Mouse (Mus musculus) cerebellum, adult 2 months (tissue): ENCODE results near the gene Ski. TPM values are rescaled to one million over a fixed set of nuclear protein-coding genes. Genes with fewer than 3 reads are reported as not detected.

Experiments used
- DNase-seq, 2 experiments: peaks; one replicate each; pipeline ENCODE4 v3.0.0; 2021
- H3K27ac ChIP-seq: fragments of 200-500 bp; 2 replicates; pipeline ENCODE4 v1.5.1; 2012; ENCODE audit warnings: low read length, control low read depth, inconsistent platforms; ENCODE audit not compliant: insufficient read depth
- H3K27me3 ChIP-seq: fragments of 200-500 bp; 2 replicates; pipeline ENCODE4 v1.6.1; 2012; ENCODE audit warnings: inconsistent platforms, mild to moderate bottlenecking, low read length, moderate library complexity; ENCODE audit not compliant: control insufficient read depth, insufficient read depth
- H3K4me1 ChIP-seq: fragments of 200-500 bp; 2 replicates; pipeline ENCODE4 v1.6.1; 2011; ENCODE audit warnings: low read length; ENCODE audit not compliant: control insufficient read depth, insufficient read depth
- H3K4me3 ChIP-seq: fragments of 200-500 bp; replicated peaks from 2 replicates; pipeline ENCODE3; 2011; ENCODE audit warnings: mild to moderate bottlenecking, low read depth, low read length, control low read depth; ENCODE audit not compliant: insufficient read depth
- CTCF ChIP-seq: fragments of 200-500 bp; IDR thresholded peaks from 2 replicates; pipeline ENCODE4 v1.5.1; 2011; ENCODE audit warnings: low read depth, mild to moderate bottlenecking, control low read depth, low read length, moderate library complexity, borderline replicate concordance; ENCODE audit not compliant: insufficient read depth
- POLR2A ChIP-seq: fragments of 200-500 bp; IDR thresholded peaks from 2 replicates; pipeline ENCODE4 v1.6.1; 2011; ENCODE audit warnings: low read length, control low read depth, borderline replicate concordance; ENCODE audit not compliant: insufficient read depth
- WGBS: fragments of 180-500 bp; shearing (Covaris S2); methylation state at CpG from one replicate; pipeline ENCODE4 v1.1.7; 2018; 5-methylcytosine and 5-hydroxymethylcytosine counted together
- polyA plus RNA-seq: library from polyadenylated mRNA; depleted of rRNA; stranded (reverse); fragments of >200 nt; gene quantifications from 2 replicates; pipeline ENCODE4 v1.2.3, GENCODE M21; 2012

The Ski gene
- polyA plus RNA-seq, 1 experiment = 87.2 TPM

- H3K27ac ChIP-seq = no peak overlapping the region
- TF ChIP-seq POLR2A = no peak
- no peak for TF ChIP-seq CTCF
- H3K4me3 ChIP-seq = no peak overlapping the region
- DNase-seq = peak; percentile 59 to 67
- 31% methylated on average over 16 of the region's 16 CpGs for WGBS
- no peaks in the 10 kb centered on the region for H3K27me3 ChIP-seq
- H3K4me1 ChIP-seq = peaks cover 7% of the 10 kb centered on the region
These were observed 99.8 kb downstream of the Ski start for GRCm38 (mm10) chr4:155122444-155123040.

- no peak overlapping the region for H3K4me3 ChIP-seq
- no peak overlapping the region for H3K27ac ChIP-seq
- no peak for DNase-seq
- WGBS = 70% methylated on average over 6 of the region's 6 CpGs
- peaks cover 7% of the 10 kb centered on the region for H3K4me1 ChIP-seq
- TF ChIP-seq CTCF = no peak
- no peak for TF ChIP-seq POLR2A
- no peaks in the 10 kb centered on the region for H3K27me3 ChIP-seq
These were observed 100.4 kb downstream of the Ski start for GRCm38 (mm10) chr4:155121915-155122443.

GRCm38 (mm10) chr4:155121222-155121621 lies 101.2 kb downstream of the Ski start:
- DNase-seq = no peak
- no peak overlapping the region for H3K27ac ChIP-seq
- TF ChIP-seq POLR2A = no peak
- TF ChIP-seq CTCF = no peak
- H3K4me3 ChIP-seq = no peak overlapping the region
- peaks cover 8% of the 10 kb centered on the region for H3K4me1 ChIP-seq
- 72% methylated on average over 6 of the region's 6 CpGs for WGBS
- H3K27me3 ChIP-seq = no peaks in the 10 kb centered on the region

DNA sequence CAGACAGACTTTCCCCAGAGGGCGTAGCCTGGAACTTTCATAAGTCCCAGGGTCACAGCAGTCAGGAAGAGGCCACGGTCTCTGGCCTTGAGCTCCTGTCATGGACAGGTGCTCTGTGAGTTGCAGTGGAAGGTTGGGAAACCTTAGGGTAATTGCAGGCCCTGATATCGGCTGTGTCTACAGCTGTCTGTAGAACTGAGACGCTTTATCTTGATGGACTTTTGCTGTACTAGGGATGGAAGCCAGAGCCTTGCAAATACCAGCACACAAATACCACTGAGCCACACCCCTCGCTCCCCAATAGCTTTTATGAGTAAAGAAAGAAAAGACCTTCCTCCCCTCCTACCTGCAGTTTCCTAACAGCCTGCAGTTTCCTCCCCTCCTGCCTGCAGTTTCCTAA lies 101.8 kb downstream of the Ski start:
- TF ChIP-seq CTCF (no peak), POLR2A (no peak)
- H3K27ac ChIP-seq = no peak overlapping the region
- H3K4me3 ChIP-seq = no peak overlapping the region
- H3K4me1 ChIP-seq = peaks cover 12% of the 10 kb centered on the region
- DNase-seq = no peak
- no peaks in the 10 kb centered on the region for H3K27me3 ChIP-seq
- 96% methylated on average over 5 of the region's 5 CpGs for WGBS

GRCm38 (mm10) chr4:155120038-155120437 lies 102.4 kb downstream of the Ski start:
- H3K4me3 ChIP-seq = no peak overlapping the region
- 88% methylated on average over 7 of the region's 7 CpGs for WGBS
- H3K27ac ChIP-seq = no peak overlapping the region
- H3K4me1 ChIP-seq = peaks cover 12% of the 10 kb centered on the region
- TF ChIP-seq POLR2A (no peak), CTCF (no peak)
- no peak for DNase-seq
- no peaks in the 10 kb centered on the region for H3K27me3 ChIP-seq

GRCm38 (mm10) chr4:155118278-155118677 lies 104.1 kb downstream of the Ski start:
- Histone ChIP-seq H3K4me1 (peaks cover 12% of the 10 kb centered on the region), H3K27me3 (no peaks in the 10 kb centered on the region), H3K4me3 (no peak overlapping the region), H3K27ac (no peak overlapping the region)
- DNase-seq = no peak
- TF ChIP-seq POLR2A (no peak), CTCF (no peak)
- WGBS = 86% methylated on average over 10 of the region's 10 CpGs

GRCm38 (mm10) chr4:155117396-155117978 lies 104.9 kb downstream of the Ski start:
- Histone ChIP-seq H3K27ac (no peak overlapping the region), H3K4me3 (no peak overlapping the region), H3K4me1 (peaks cover 12% of the 10 kb centered on the region), H3K27me3 (no peaks in the 10 kb centered on the region)
- 90% methylated on average over 6 of the region's 6 CpGs for WGBS
- no peak for TF ChIP-seq POLR2A
- TF ChIP-seq CTCF = no peak
- no peak for DNase-seq

DNA sequence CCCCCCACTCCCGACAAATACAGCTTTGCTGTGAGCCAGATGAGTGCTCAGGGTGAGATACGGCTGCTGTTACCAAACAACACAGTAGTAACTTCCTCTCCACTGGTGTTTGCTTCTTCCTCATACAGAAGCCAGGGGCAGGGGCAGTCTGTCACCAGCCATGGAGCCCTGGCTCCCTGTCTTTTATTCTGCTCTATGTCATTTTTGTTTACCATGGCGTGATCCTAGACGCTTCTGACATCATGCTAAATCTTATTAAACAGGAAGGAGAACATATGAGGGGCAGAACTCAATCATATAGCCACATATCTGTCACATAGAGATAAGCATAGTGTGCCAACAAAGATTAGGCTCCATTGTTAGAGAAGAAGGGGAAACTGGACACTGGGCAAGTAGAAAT lies 105.8 kb downstream of the Ski start:
- H3K27me3 ChIP-seq = no peaks in the 10 kb centered on the region
- H3K4me1 ChIP-seq = peaks cover 6% of the 10 kb centered on the region; the same call in 1 of the 2 replicates
- no peak for DNase-seq
- TF ChIP-seq CTCF (no peak), POLR2A (no peak)
- H3K4me3 ChIP-seq = no peak overlapping the region
- WGBS = 90% methylated on average over 4 of the region's 4 CpGs
- H3K27ac ChIP-seq = no peak overlapping the region
